Mouse (Mus musculus) liver, embryonic 16.5 days (tissue): ENCODE data around the gene Mrps16. TPM values are rescaled to one million over a fixed set of nuclear protein-coding genes. Genes with fewer than 3 reads are reported as not detected.

Source experiments
- ATAC-seq: fragments of 200-750 bp; cut with Nextera tagmentation; 2 replicates; pipeline ENCODE4 v1.8.0; 2017; ENCODE audit warnings: low read depth, mild to moderate bottlenecking, moderate number of reproducible peaks, moderate library complexity
- H3K27ac ChIP-seq: fragments of 300-500 bp; sonication (generic); 2 replicates; pipeline ENCODE4 v1.5.1; 2014; ENCODE audit warnings: mild to moderate bottlenecking, low read length
- H3K27me3 ChIP-seq: fragments of 300-500 bp; sonication (generic); 2 replicates; pipeline ENCODE4 v1.6.1; 2014; ENCODE audit warnings: low read depth, low read length, mixed read lengths; ENCODE audit not compliant: control insufficient read depth, insufficient read depth
- H3K36me3 ChIP-seq: fragments of 300-500 bp; sonication (generic); 2 replicates; pipeline ENCODE4 v1.6.1; 2014; ENCODE audit warnings: mild to moderate bottlenecking; ENCODE audit not compliant: control insufficient read depth, insufficient read depth
- H3K4me1 ChIP-seq: fragments of 300-500 bp; sonication (generic); 2 replicates; pipeline ENCODE4 v1.6.1; 2014; ENCODE audit warnings: low read depth, low read length, mixed read lengths; ENCODE audit not compliant: control insufficient read depth
- H3K4me2 ChIP-seq: fragments of 300-500 bp; sonication (generic); 2 replicates; pipeline ENCODE4 v1.6.1; 2014; ENCODE audit warnings: low read depth, low read length, mixed read lengths
- H3K4me3 ChIP-seq: fragments of 300-500 bp; sonication (generic); 2 replicates; pipeline ENCODE4 v1.5.1; 2014; ENCODE audit warnings: low read depth, mild to moderate bottlenecking, low read length
- H3K9ac ChIP-seq: fragments of 300-500 bp; sonication (generic); 2 replicates; pipeline ENCODE4 v1.6.1; 2014; ENCODE audit warnings: low read depth, low read length
- H3K9me3 ChIP-seq: fragments of 300-500 bp; sonication (generic); replicated peaks from 2 replicates; pipeline ENCODE4 v1.6.1; 2016; ENCODE audit warnings: low read length; ENCODE audit not compliant: control insufficient read depth
- WGBS: fragments of 180-500 bp; shearing (Covaris S2); extraction: QIAGEN DNeasy Blood & Tissue Kit; methylation state at CpG from one replicate; pipeline ENCODE4 v1.1.7; 2014; ENCODE audit not compliant: insufficient replicate concordance; 5-methylcytosine and 5-hydroxymethylcytosine counted together
- polyA plus RNA-seq: library from polyadenylated mRNA; unstranded; fragments of >200 nt; fragmentation: Nextera tagmentation; extraction: Ambion mirVana; gene quantifications from 2 replicates; pipeline ENCODE4 v1.2.1, GENCODE M21; 2015

Gene Mrps16
- polyA plus RNA-seq = 40.4 and 47.2 TPM in 2 replicates

GRCm38 (mm10) chr14:20393205-20393913 is at the start of gene Mrps16:
Gene Mrps16, minus strand, starts transcription at chr14:20393634.
- peak; percentile 97 for ATAC-seq
- H3K4me3 ChIP-seq = peak within 1 kb of the TSS; percentile 80
- H3K36me3 ChIP-seq = no peaks in the 10 kb centered on the region
- WGBS = under 1% methylated on average over 68 of the region's 68 CpGs
- no peaks in the 10 kb centered on the region for H3K9me3 ChIP-seq
- H3K4me2 ChIP-seq = peak within 1 kb of the TSS; percentile 90
- no peaks in the 10 kb centered on the region for H3K27me3 ChIP-seq
- H3K9ac ChIP-seq = peak within 1 kb of the TSS; percentile 85
- peak within 1 kb of the TSS; percentile 79 for H3K27ac ChIP-seq
- peaks cover 11% of the 10 kb centered on the region for H3K4me1 ChIP-seq

DNA sequence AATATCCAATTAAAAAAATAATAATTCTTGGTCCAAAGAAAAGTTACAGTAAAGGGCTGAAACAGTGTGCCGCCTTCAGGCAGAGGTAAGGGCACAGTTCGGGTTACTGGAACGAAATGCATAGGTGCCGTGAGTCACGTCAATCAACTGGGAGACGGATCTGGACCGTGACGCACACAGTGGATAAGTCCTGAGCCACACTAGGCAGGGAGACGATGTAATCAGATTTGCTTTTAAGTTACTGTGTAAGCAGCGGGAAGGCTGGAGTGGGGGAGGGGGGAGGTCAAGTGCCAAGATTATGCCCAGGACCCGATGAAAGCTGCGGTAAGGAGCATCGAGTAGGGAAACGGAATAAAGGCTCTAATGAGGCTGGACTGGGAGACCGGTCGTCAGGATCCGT is 48.8 kb upstream of the Mrps16 start:
- H3K27ac ChIP-seq = no peak overlapping the region
- H3K4me2 ChIP-seq = no peak overlapping the region
- no peaks in the 10 kb centered on the region for H3K9me3 ChIP-seq
- H3K36me3 ChIP-seq = no peaks in the 10 kb centered on the region
- no peak for ATAC-seq
- no peaks in the 10 kb centered on the region for H3K4me1 ChIP-seq
- WGBS = 69% methylated on average over 17 of the region's 17 CpGs
- H3K4me3 ChIP-seq = no peak overlapping the region
- H3K9ac ChIP-seq = no peak overlapping the region
- no peaks in the 10 kb centered on the region for H3K27me3 ChIP-seq

GRCm38 (mm10) chr14:20436976-20437375 is 43.5 kb upstream of the Mrps16 start:
- no peaks in the 10 kb centered on the region for H3K9me3 ChIP-seq
- ATAC-seq = no peak
- 39% methylated on average over 6 of the region's 6 CpGs for WGBS
- H3K4me1 ChIP-seq = no peaks in the 10 kb centered on the region
- H3K36me3 ChIP-seq = no peaks in the 10 kb centered on the region
- no peak overlapping the region for H3K9ac ChIP-seq
- no peaks in the 10 kb centered on the region for H3K27me3 ChIP-seq
- no peak overlapping the region for H3K27ac ChIP-seq
- no peak overlapping the region for H3K4me2 ChIP-seq
- no peak overlapping the region for H3K4me3 ChIP-seq

DNA sequence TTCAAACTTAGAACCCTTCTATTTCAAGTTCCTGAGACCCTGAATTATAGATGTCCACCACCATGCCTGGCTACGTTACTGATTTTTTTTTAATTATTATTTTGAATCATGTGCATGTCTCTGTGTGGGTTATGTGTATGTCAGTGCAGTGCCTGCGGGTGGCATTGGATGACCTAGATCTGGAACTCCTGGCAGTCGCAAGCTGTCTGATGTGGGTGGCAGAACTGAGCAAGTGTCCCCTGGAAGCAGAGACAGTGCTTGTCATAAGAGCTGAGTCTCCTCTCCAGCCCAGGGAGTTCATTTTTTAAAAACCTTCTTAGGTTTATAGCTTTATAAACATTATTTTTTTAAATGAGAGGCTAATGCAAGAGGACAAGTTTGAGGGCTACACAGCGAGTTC is 39.0 kb upstream of the Mrps16 start:
- no peak overlapping the region for H3K9ac ChIP-seq
- no peaks in the 10 kb centered on the region for H3K9me3 ChIP-seq
- no peaks in the 10 kb centered on the region for H3K27me3 ChIP-seq
- no peak for ATAC-seq
- no peak overlapping the region for H3K4me2 ChIP-seq
- 72% methylated on average over 4 of the region's 4 CpGs for WGBS
- no peaks in the 10 kb centered on the region for H3K4me1 ChIP-seq
- no peak overlapping the region for H3K4me3 ChIP-seq
- H3K27ac ChIP-seq = no peak overlapping the region
- H3K36me3 ChIP-seq = no peaks in the 10 kb centered on the region

GRCm38 (mm10) chr14:20431726-20432125 is 38.3 kb upstream of the Mrps16 start:
- H3K27ac ChIP-seq = no peak overlapping the region
- no peak overlapping the region for H3K4me3 ChIP-seq
- no peak for ATAC-seq
- H3K9ac ChIP-seq = no peak overlapping the region
- H3K9me3 ChIP-seq = no peaks in the 10 kb centered on the region
- no peaks in the 10 kb centered on the region for H3K4me1 ChIP-seq
- no peaks in the 10 kb centered on the region for H3K27me3 ChIP-seq
- H3K36me3 ChIP-seq = no peaks in the 10 kb centered on the region
- WGBS = 64% methylated on average over 6 of the region's 6 CpGs
- no peak overlapping the region for H3K4me2 ChIP-seq

- Histone ChIP-seq H3K9me3 (no peaks in the 10 kb centered on the region), H3K36me3 (no peaks in the 10 kb centered on the region), H3K27me3 (no peaks in the 10 kb centered on the region), H3K9ac (no peak overlapping the region), H3K27ac (no peak overlapping the region), H3K4me3 (no peak overlapping the region), H3K4me1 (no peaks in the 10 kb centered on the region), H3K4me2 (no peak overlapping the region)
- 43% methylated on average over 1 of the region's 1 CpGs for WGBS
- no peak for ATAC-seq
Measured at GRCm38 (mm10) chr14:20429833-20430232, 36.4 kb upstream of the Mrps16 start.

DNA sequence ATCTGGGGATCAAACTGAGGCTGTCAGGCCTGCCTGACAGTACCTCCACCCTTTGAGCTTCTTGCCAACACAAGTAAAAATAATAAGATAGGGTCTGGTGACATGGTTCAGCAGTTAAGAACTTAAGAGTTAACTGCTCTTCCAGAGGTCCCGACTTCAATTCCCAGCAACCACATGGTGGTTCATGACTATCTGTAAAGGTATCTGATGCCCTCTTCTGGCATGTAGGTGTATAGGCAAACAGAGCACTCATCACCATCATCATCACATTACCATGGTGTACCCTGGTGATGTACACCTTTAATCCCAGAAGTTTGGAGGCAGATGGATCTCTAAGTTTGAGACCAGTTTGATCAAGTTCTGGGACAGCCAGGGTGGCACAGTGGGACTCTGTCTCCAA is 35.2 kb upstream of the Mrps16 start:
- Histone ChIP-seq H3K4me3 (no peak overlapping the region), H3K9ac (no peak overlapping the region), H3K4me2 (no peak overlapping the region), H3K27ac (no peak overlapping the region), H3K27me3 (no peaks in the 10 kb centered on the region), H3K4me1 (no peaks in the 10 kb centered on the region), H3K36me3 (no peaks in the 10 kb centered on the region), H3K9me3 (no peaks in the 10 kb centered on the region)
- WGBS = 27% methylated on average over 1 of the region's 1 CpGs
- no peak for ATAC-seq

- H3K27me3 ChIP-seq = no peaks in the 10 kb centered on the region
- no peaks in the 10 kb centered on the region for H3K9me3 ChIP-seq
- no peak overlapping the region for H3K9ac ChIP-seq
- H3K4me1 ChIP-seq = no peaks in the 10 kb centered on the region
- H3K36me3 ChIP-seq = no peaks in the 10 kb centered on the region
- no peak overlapping the region for H3K4me2 ChIP-seq
- no peak overlapping the region for H3K4me3 ChIP-seq
- 73% methylated on average over 6 of the region's 6 CpGs for WGBS
- H3K27ac ChIP-seq = no peak overlapping the region
- ATAC-seq = no peak
Measured at GRCm38 (mm10) chr14:20423046-20423445, 29.6 kb upstream of the Mrps16 start.

GRCm38 (mm10) chr14:20422257-20422656 is 28.8 kb upstream of the Mrps16 start:
- Histone ChIP-seq H3K4me3 (no peak overlapping the region), H3K4me2 (no peak overlapping the region)
- WGBS = 44% methylated on average over 7 of the region's 7 CpGs

More at GRCm38 (mm10) chr14:20422257-20422656, 28.8 kb upstream of the Mrps16 start:
- H3K27me3 ChIP-seq = no peaks in the 10 kb centered on the region
- H3K36me3 ChIP-seq = no peaks in the 10 kb centered on the region
- H3K9me3 ChIP-seq = no peaks in the 10 kb centered on the region
- H3K4me1 ChIP-seq = no peaks in the 10 kb centered on the region
- H3K9ac ChIP-seq = no peak overlapping the region
- no peak for ATAC-seq
- no peak overlapping the region for H3K27ac ChIP-seq
